Mouse (Mus musculus) fibroblast of lung, adult 2 months (primary cell): ENCODE data around the gene Rae1.

Experiments
- DNase-seq: peaks from one replicate; pipeline ENCODE4 v3.0.0-alpha.2; 2011; ENCODE audit warnings: low read depth

The Rae1 gene

GRCm38 (mm10) chr2:173049231-173049630, 49.3 kb downstream of the Rae1 start:
- no peak for DNase-seq

GRCm38 (mm10) chr2:173049817-173050216, 49.9 kb downstream of the Rae1 start:
- no peak for DNase-seq

GRCm38 (mm10) chr2:173050604-173051382, 50.9 kb downstream of the Rae1 start:
- DNase-seq: no peak

- no peak for DNase-seq
Observed at GRCm38 (mm10) chr2:173052881-173053280, 53.0 kb downstream of the Rae1 start.

- DNase-seq: no peak
Observed at GRCm38 (mm10) chr2:173053846-173054245, 53.9 kb downstream of the Rae1 start.

GRCm38 (mm10) chr2:173056303-173056881, 56.5 kb downstream of the Rae1 start:
- DNase-seq: no peak

- DNase-seq: no peak
Observed at GRCm38 (mm10) chr2:173056882-173057315, 57.0 kb downstream of the Rae1 start.

GRCm38 (mm10) chr2:173057623-173058022, 57.7 kb downstream of the Rae1 start:
- DNase-seq: no peak

- no peak for DNase-seq
Observed at GRCm38 (mm10) chr2:173058263-173058662, 58.3 kb downstream of the Rae1 start.

- DNase-seq: no peak
Observed at GRCm38 (mm10) chr2:173060450-173060849, 60.5 kb downstream of the Rae1 start.

- no peak for DNase-seq
Observed at GRCm38 (mm10) chr2:173061443-173062351, 61.8 kb downstream of the Rae1 start.

GRCm38 (mm10) chr2:173063219-173063618, 63.3 kb downstream of the Rae1 start:
- DNase-seq: no peak

- DNase-seq: no peak
Observed at GRCm38 (mm10) chr2:173064864-173065263, 64.9 kb downstream of the Rae1 start.
